Mouse (Mus musculus): ENCODE measurements around the gene Il27. TPM values are rescaled to one million over a fixed set of nuclear protein-coding genes. Genes with fewer than 3 reads are reported as not detected.

The Il27 gene
- polyA plus RNA-seq, 1 experiment from 2014 or later = not detected

GRCm38 (mm10) chr7:126595890-126596289 is 1.1 kb upstream of the Il27 start:
- no peak overlapping the region for H3K27ac ChIP-seq (ENCODE audit: low read depth, low read length)
- peaks cover 6% of the 10 kb centered on the region for H3K27me3 ChIP-seq (ENCODE audit: control insufficient read depth, insufficient read depth, low read length)
- 73% methylated on average over 5 of the region's 5 CpGs for WGBS (ENCODE audit: insufficient replicate concordance)
- ATAC-seq (replicated peaks; ENCODE audit: insufficient number of reproducible peaks, low FRiP score, low TSS enrichment) = no peak
- H3K4me1 ChIP-seq (ENCODE audit: control insufficient read depth, insufficient read depth, low read length) = no peaks in the 10 kb centered on the region
- H3K36me3 ChIP-seq (ENCODE audit: control insufficient read depth, insufficient read depth, low read length) = no peaks in the 10 kb centered on the region
- no peak overlapping the region for H3K4me2 ChIP-seq
- no peaks in the 10 kb centered on the region for H3K9me3 ChIP-seq (replicated peaks; ENCODE audit: control insufficient read depth, low read length)
- H3K4me3 ChIP-seq (ENCODE audit: low read depth, low read length) = no peak overlapping the region
- no peak overlapping the region for H3K9ac ChIP-seq (ENCODE audit: low read depth, low read length)

GRCm38 (mm10) chr7:126587779-126588178 is 7.0 kb downstream of the Il27 start:
- Histone ChIP-seq H3K4me3 (ENCODE audit: low read depth, low read length) (0 out of 2 replicates have a peak overlapping the region, but pooled peaks have one; percentile 15), H3K9me3 (replicated peaks; ENCODE audit: control insufficient read depth, low read length) (no peaks in the 10 kb centered on the region), H3K36me3 (ENCODE audit: control insufficient read depth, insufficient read depth, low read length) (no peaks in the 10 kb centered on the region), H3K27ac (ENCODE audit: low read depth, low read length) (no peak overlapping the region), H3K27me3 (ENCODE audit: control insufficient read depth, insufficient read depth, low read length) (peaks cover 17% of the 10 kb centered on the region), H3K9ac (ENCODE audit: low read depth, low read length) (0 out of 2 replicates have a peak overlapping the region, but pooled peaks have one; percentile 53), H3K4me1 (ENCODE audit: control insufficient read depth, insufficient read depth, low read length) (peaks cover 3% of the 10 kb centered on the region; the same call in 1 of the 2 replicates), H3K4me2 (peak overlapping the region; percentile 51)
- ATAC-seq (replicated peaks; ENCODE audit: insufficient number of reproducible peaks, low FRiP score, low TSS enrichment) = no peak
- WGBS (ENCODE audit: insufficient replicate concordance) = 8% methylated on average over 16 of the region's 16 CpGs

DNA sequence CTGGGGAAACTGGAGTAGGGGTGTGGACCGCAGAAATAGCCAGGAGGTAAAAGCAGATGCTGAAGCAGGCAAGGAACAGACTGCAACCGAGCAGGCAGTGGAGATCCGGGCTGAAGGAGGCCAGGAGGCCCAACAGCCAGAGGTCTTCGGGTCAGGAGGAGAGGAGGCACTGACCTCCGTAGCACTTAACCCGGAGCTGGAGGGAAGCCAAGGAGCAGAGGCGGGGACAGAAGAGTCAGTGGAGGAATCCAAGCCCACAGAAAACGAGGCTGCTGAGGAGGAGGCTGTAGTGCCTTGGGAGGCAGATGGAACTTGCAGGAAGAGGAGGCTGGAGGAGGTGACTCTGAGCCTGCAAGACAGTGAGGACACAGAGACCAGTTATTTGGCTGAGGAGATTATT is 7.9 kb downstream of the Il27 start:
- 53% methylated on average over 8 of the region's 8 CpGs for WGBS (ENCODE audit: insufficient replicate concordance)
- H3K9ac ChIP-seq (ENCODE audit: low read depth, low read length) = no peak overlapping the region

GRCm38 (mm10) chr7:126585717-126586116 is 9.0 kb downstream of the Il27 start, which contains the start of gene Cln3:
Cln3 (minus strand) TSS chr7:126585817.
- Histone ChIP-seq H3K36me3 (ENCODE audit: control insufficient read depth, insufficient read depth, low read length) (no peaks in the 10 kb centered on the region), H3K4me2 (no peak within 1 kb of the TSS), H3K9ac (ENCODE audit: low read depth, low read length) (no peak within 1 kb of the TSS), H3K27me3 (ENCODE audit: control insufficient read depth, insufficient read depth, low read length) (peaks cover 12% of the 10 kb centered on the region), H3K4me1 (ENCODE audit: control insufficient read depth, insufficient read depth, low read length) (peaks cover 8% of the 10 kb centered on the region; the same call in 1 of the 2 replicates), H3K9me3 (replicated peaks; ENCODE audit: control insufficient read depth, low read length) (no peaks in the 10 kb centered on the region), H3K4me3 (ENCODE audit: low read depth, low read length) (no peak within 1 kb of the TSS), H3K27ac (ENCODE audit: low read depth, low read length) (no peak within 1 kb of the TSS)
- ATAC-seq (replicated peaks; ENCODE audit: insufficient number of reproducible peaks, low FRiP score, low TSS enrichment) = no peak
- 68% methylated on average over 6 of the region's 6 CpGs for WGBS (ENCODE audit: insufficient replicate concordance)

More for the DNA sequence above, 7.9 kb downstream of the Il27 start:
- Histone ChIP-seq H3K9me3 (replicated peaks; ENCODE audit: control insufficient read depth, low read length) (no peaks in the 10 kb centered on the region), H3K4me1 (ENCODE audit: control insufficient read depth, insufficient read depth, low read length) (peaks cover 7% of the 10 kb centered on the region; the same call in 1 of the 2 replicates), H3K4me3 (ENCODE audit: low read depth, low read length) (no peak overlapping the region), H3K4me2 (no peak overlapping the region), H3K27ac (ENCODE audit: low read depth, low read length) (no peak overlapping the region), H3K36me3 (ENCODE audit: control insufficient read depth, insufficient read depth, low read length) (no peaks in the 10 kb centered on the region), H3K27me3 (ENCODE audit: control insufficient read depth, insufficient read depth, low read length) (peaks cover 12% of the 10 kb centered on the region)
- ATAC-seq (replicated peaks; ENCODE audit: insufficient number of reproducible peaks, low FRiP score, low TSS enrichment) = no peak

- H3K4me3 ChIP-seq (ENCODE audit: low read depth, low read length) = peak within 1 kb of the TSS; percentile 61
- peak within 1 kb of the TSS; percentile 93 for H3K4me2 ChIP-seq
- H3K9ac ChIP-seq (ENCODE audit: low read depth, low read length) = no peak within 1 kb of the TSS
- no peak for ATAC-seq (replicated peaks; ENCODE audit: insufficient number of reproducible peaks, low FRiP score, low TSS enrichment)
- peaks cover 8% of the 10 kb centered on the region; the same call in 1 of the 2 replicates for H3K4me1 ChIP-seq (ENCODE audit: control insufficient read depth, insufficient read depth, low read length)
- peaks cover 12% of the 10 kb centered on the region for H3K27me3 ChIP-seq (ENCODE audit: control insufficient read depth, insufficient read depth, low read length)
- H3K27ac ChIP-seq (ENCODE audit: low read depth, low read length) = peak within 1 kb of the TSS; percentile 58; the same call in 1 of the 2 replicates
- H3K9me3 ChIP-seq (replicated peaks; ENCODE audit: control insufficient read depth, low read length) = no peaks in the 10 kb centered on the region
- no peaks in the 10 kb centered on the region for H3K36me3 ChIP-seq (ENCODE audit: control insufficient read depth, insufficient read depth, low read length)
- WGBS (ENCODE audit: insufficient replicate concordance) = 62% methylated on average over 8 of the region's 8 CpGs
These were observed 10.2 kb downstream of the Il27 start, which contains the start of gene Apobr for GRCm38 (mm10) chr7:126584506-126584977. Apobr (plus strand) TSS chr7:126584942.

DNA sequence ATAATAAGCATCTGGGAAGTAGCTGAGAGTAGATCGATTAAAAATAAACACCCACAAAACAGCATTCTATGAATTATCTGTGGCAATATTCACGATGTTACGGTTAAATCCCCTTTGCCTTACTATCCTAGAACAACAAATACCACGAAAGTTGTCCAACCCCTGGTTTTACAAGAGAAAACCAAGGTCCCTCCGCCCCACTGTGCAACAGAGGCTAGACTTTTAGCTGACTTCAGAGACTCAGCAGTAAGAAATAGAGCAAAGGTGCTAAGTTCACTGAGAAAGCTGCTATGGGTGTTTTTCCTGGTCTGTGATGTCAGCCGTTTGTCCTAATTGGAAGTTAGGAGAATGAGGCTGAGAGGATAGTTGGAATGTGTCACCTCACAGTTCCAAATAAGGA is 11.0 kb downstream of the Il27 start:
- Histone ChIP-seq H3K9me3 (replicated peaks; ENCODE audit: control insufficient read depth, low read length) (no peaks in the 10 kb centered on the region), H3K4me3 (ENCODE audit: low read depth, low read length) (peak overlapping the region; percentile 61), H3K27ac (ENCODE audit: low read depth, low read length) (peak overlapping the region; percentile 58; the same call in 1 of the 2 replicates), H3K9ac (ENCODE audit: low read depth, low read length) (peak overlapping the region; percentile 78; the same call in 1 of the 2 replicates), H3K4me2 (peak overlapping the region; percentile 93), H3K27me3 (ENCODE audit: control insufficient read depth, insufficient read depth, low read length) (peaks cover 12% of the 10 kb centered on the region), H3K4me1 (ENCODE audit: control insufficient read depth, insufficient read depth, low read length) (peaks cover 8% of the 10 kb centered on the region; the same call in 1 of the 2 replicates), H3K36me3 (ENCODE audit: control insufficient read depth, insufficient read depth, low read length) (no peaks in the 10 kb centered on the region)
- WGBS (ENCODE audit: insufficient replicate concordance) = 48% methylated on average over 6 of the region's 6 CpGs
- ATAC-seq (replicated peaks; ENCODE audit: insufficient number of reproducible peaks, low FRiP score, low TSS enrichment) = no peak

DNA sequence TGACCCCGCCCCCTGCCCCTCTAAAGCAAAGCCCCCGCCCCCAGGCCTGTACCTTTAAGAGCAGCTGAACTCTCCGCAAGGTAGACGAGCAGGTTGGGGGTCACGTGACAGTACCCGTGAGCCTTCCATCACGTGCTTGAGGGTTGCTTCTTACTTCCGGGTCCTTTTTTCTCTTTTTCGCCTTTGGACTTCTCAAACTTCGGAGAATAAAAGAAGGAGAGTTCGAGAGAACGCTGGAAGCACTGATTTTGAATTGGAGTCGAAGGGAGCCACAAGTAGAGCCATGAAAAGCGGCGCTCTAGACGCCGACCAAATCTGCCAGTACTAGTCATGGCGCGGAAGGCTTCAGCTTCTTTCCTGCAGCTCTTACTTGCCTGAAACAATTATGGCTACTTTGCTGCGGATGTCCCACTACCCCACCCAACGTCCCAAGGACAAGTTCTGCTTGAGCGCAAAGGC is 11.5 kb downstream of the Il27 start:
- peaks cover 8% of the 10 kb centered on the region; the same call in 1 of the 2 replicates for H3K4me1 ChIP-seq (ENCODE audit: control insufficient read depth, insufficient read depth, low read length)
- peak overlapping the region; percentile 78 for H3K9ac ChIP-seq (ENCODE audit: low read depth, low read length)
- peak overlapping the region; percentile 61 for H3K4me3 ChIP-seq (ENCODE audit: low read depth, low read length)
- peak overlapping the region; percentile 58 for H3K27ac ChIP-seq (ENCODE audit: low read depth, low read length)
- ATAC-seq (replicated peaks; ENCODE audit: insufficient number of reproducible peaks, low FRiP score, low TSS enrichment) = peak; percentile 85
- H3K9me3 ChIP-seq (replicated peaks; ENCODE audit: control insufficient read depth, low read length) = no peaks in the 10 kb centered on the region
- no peaks in the 10 kb centered on the region for H3K36me3 ChIP-seq (ENCODE audit: control insufficient read depth, insufficient read depth, low read length)
- H3K27me3 ChIP-seq (ENCODE audit: control insufficient read depth, insufficient read depth, low read length) = peaks cover 8% of the 10 kb centered on the region
- WGBS (ENCODE audit: insufficient replicate concordance) = under 1% methylated on average over 22 of the region's 22 CpGs
- H3K4me2 ChIP-seq = peak overlapping the region; percentile 93

DNA sequence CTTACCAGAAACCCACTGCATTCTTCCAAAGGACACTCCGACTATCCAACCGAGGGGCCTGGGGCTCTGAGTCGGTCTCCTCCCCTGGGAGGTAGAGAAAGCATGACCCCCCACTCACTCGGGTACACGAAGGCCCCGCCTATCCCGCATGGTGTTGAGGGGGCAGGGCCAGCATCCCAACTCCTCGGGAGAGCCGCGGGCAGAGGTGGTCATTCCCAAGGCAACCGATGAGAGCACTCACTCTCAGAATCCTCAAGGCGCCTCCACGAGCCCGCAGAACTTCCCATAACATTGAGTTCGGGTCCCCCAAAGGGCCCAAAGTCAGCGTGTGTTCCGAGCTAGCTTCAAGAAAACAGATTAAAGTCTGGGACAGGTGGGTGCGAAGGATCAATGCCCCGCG is 12.0 kb downstream of the Il27 start:
- Histone ChIP-seq H3K9me3 (replicated peaks; ENCODE audit: control insufficient read depth, low read length) (no peaks in the 10 kb centered on the region), H3K4me2 (peak overlapping the region; percentile 93), H3K4me3 (ENCODE audit: low read depth, low read length) (peak overlapping the region; percentile 61), H3K27me3 (ENCODE audit: control insufficient read depth, insufficient read depth, low read length) (peaks cover 8% of the 10 kb centered on the region), H3K36me3 (ENCODE audit: control insufficient read depth, insufficient read depth, low read length) (no peaks in the 10 kb centered on the region), H3K27ac (ENCODE audit: low read depth, low read length) (no peak overlapping the region), H3K9ac (ENCODE audit: low read depth, low read length) (peak overlapping the region; percentile 78), H3K4me1 (ENCODE audit: control insufficient read depth, insufficient read depth, low read length) (peaks cover 8% of the 10 kb centered on the region; the same call in 1 of the 2 replicates)
- 3% methylated on average over 20 of the region's 20 CpGs for WGBS (ENCODE audit: insufficient replicate concordance)
- ATAC-seq (replicated peaks; ENCODE audit: insufficient number of reproducible peaks, low FRiP score, low TSS enrichment) = no peak
